Mouse (Mus musculus): Measurements from ENCODE around the gene Fga. TPM values are rescaled to one million over a fixed set of nuclear protein-coding genes. Genes with fewer than 3 reads are reported as not detected.

Fga gene
- polyA plus RNA-seq (2015; fragmentation: Nextera tagmentation; extraction: Ambion mirVana) = 0.95 and 1.4 TPM in 2 replicates

DNA sequence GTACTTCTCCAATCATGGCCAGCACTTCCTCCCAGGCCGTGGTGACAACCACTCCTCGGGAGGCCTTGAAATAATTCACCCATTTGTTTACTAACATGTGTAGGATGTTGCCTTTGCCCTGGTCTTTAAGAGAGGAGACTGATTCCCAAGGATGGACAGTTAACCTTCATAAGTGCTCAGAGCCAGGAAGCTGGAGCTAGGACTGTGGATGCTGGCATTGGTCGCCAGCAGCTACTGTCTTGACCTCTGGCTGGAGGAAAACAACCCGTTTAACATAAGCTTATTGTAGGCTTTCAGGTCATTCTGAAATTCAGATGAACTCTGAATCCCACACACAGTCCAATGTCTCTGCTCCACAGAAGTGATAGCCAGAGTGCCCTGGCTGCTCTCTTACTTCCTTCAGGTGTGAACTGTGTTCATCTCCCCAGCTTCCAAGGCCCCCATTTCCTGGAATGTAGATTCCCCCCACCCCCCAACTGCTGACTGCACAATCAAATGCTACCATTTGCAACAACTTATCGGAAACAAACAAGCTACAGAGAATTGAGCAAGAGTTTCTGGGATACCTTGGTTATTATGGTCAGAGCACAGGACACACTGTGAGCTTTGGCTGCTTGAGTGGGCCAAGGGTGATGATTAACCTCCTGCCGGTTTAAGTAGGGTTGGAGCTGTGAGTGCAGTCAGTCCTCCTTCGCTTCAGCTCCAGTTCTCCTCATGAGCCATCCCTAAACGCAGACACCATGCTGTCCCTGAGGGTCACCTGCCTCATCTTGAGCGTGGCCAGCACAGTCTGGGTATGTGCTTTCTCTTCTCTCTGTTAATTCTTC lies at the start of gene Fga:
Gene Fga, plus strand, starts transcription at position 602 of the 827 bp plus-strand sequence.

DNA sequence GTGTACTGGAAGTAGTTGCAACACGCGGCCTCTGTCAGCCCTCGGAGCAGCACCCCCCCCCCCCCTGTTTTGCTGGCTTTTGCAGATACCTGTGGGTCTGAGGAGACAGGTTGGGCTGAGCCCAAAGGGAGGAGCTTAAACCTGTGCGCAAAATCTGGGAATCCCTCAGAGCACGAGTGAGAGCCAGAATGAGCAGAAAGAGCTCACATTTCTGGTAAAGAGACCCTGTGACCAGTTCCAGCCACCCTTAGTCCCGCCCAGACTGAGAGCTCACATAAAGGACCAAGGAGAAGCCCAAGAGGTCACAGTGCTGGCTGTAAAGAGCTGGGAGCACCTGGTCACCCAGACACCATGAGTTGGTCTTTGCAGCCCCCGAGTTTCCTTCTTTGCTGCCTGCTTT lies 18.3 kb upstream of the Fga start, which contains the start of gene Fgg:
Gene Fgg, plus strand, starts transcription at position 168 of the 400 bp plus-strand sequence.

DNA sequence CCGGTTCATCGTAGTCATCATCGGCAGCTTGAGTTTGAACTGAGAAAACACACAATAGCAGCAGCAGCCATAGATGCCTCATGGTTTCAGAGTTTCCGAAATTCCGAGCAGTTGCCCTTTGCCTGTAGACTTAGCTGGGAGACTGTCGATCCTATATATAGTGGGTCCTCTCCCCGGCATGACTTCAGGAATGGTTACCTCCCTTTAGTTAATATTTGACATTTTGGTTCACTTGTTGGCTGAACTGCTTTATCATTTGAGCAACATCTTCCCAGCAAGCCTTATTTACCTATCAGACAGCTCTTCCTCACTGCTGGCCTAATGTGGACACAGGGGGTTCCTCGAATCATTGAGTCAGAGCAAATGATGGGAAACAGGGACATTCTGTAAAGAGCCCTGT lies 23.8 kb downstream of the Fga start, which contains the start of gene Fgb:
Gene Fgb, minus strand, starts transcription at position 184 of the 400 bp plus-strand sequence.

DNA sequence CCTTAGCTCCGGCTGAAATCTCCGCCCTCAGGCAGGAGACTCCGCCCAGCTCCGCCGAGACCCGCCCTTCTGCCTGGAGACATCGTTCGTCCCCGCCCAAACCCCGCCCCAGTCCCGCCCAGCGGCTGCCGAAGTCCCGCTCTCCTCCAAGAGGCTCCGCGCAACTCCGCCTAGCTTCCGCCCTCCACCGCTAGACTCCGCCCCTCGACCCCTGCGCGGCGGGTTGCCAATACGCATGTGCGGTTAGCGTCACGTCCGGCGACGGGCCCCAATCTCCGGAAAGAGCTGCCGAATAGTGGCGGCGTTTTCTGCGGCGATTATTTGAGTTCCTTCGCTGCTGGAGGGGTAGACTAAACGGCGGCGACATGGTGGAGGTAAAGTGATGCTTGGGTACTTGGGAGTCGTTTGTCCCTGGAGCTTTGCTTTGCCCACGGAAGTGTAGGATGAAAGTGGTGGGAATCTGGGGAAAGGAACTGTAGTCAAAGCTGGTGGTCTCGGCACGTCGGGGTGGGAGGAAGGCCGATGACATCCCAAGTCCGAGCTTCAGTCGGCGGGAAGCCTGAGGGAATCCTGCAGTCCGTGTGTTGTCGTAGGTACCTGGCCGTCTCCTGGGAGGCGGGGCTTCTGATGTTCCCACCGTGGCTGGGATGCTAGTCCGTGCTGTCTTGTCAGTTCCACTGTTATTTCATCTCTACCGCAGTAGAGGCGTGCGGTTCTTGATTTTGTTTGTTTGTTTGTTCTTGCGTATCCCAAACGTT lies 29.6 kb downstream of the Fga start, which contains the start of gene Plrg1:
Gene Plrg1, plus strand, starts transcription at position 242 of the 758 bp plus-strand sequence.

Other genes starting within 250 kb of the Fga start
- gene Rbm46, start 149.6 kb upstream of the Fga start, polyA plus RNA-seq (2015; fragmentation: Nextera tagmentation; extraction: Ambion mirVana) = 0.47 and 0.65 TPM in 2 replicates
- gene Lrat, start 122.1 kb upstream of the Fga start, polyA plus RNA-seq (2015; fragmentation: Nextera tagmentation; extraction: Ambion mirVana) = 0.02 TPM in 1 of 2 replicates, not detected in the other
- gene Fgg, start 18.4 kb upstream of the Fga start, polyA plus RNA-seq (2015; fragmentation: Nextera tagmentation; extraction: Ambion mirVana) = 0.52 and 2.1 TPM in 2 replicates
- gene Fgb, start 23.8 kb downstream of the Fga start, polyA plus RNA-seq (2015; fragmentation: Nextera tagmentation; extraction: Ambion mirVana) = 0.58 and 1.2 TPM in 2 replicates
- gene Plrg1, start 29.4 kb downstream of the Fga start, polyA plus RNA-seq (2015; fragmentation: Nextera tagmentation; extraction: Ambion mirVana) = 44.9 and 47.6 TPM in 2 replicates
- gene Dchs2, start 101.9 kb downstream of the Fga start, polyA plus RNA-seq (2015; fragmentation: Nextera tagmentation; extraction: Ambion mirVana) = 0.11 TPM in 2 replicates

All from spleen, postnatal 0 days (tissue).